Mouse (Mus musculus) heart, embryonic 14.5 days (tissue): ENCODE results near the gene Per1. TPM values are rescaled to one million over a fixed set of nuclear protein-coding genes. Genes with fewer than 3 reads are reported as not detected.

Experiments used
- ATAC-seq: fragments of 200-750 bp; cut with Nextera tagmentation; 2 replicates; pipeline ENCODE4 v1.8.0; 2017; ENCODE audit warnings: low read depth, moderate TSS enrichment; ENCODE audit not compliant: insufficient number of reproducible peaks, insufficient read depth, low FRiP score
- H3K27ac ChIP-seq, 2 experiments: fragments of 200-500 bp in 1 of 2; fragments of 300-500 bp in 1 of 2; sonication (generic) in 1 of 2; replicated peaks in 1 of 2; 2 replicates each; pipeline ENCODE4 v1.5.1; 2012 to 2014; ENCODE audit warnings: low read depth in 2 of 2, low read length in 2 of 2, control low read depth in 1 of 2, mild to moderate bottlenecking in 1 of 2, mixed read lengths in 1 of 2; ENCODE audit not compliant: control insufficient read depth in 1 of 2, insufficient read depth in 1 of 2
- H3K27me3 ChIP-seq: fragments of 300-500 bp; sonication (generic); 2 replicates; pipeline ENCODE4 v1.6.1; 2014; ENCODE audit warnings: mild to moderate bottlenecking, low read length, control low read depth; ENCODE audit not compliant: control insufficient read depth, insufficient read depth
- H3K36me3 ChIP-seq: fragments of 300-500 bp; sonication (generic); 2 replicates; pipeline ENCODE4 v1.6.1; 2014; ENCODE audit warnings: mild to moderate bottlenecking, control low read depth, low read length, mixed read lengths; ENCODE audit not compliant: control insufficient read depth, insufficient read depth
- H3K4me1 ChIP-seq, 2 experiments: fragments of 200-500 bp in 1 of 2; fragments of 300-500 bp in 1 of 2; sonication (generic) in 1 of 2; 2 replicates each; pipeline ENCODE4 v1.6.1; 2012 to 2014; ENCODE audit warnings: low read length in 2 of 2, control low read depth in 1 of 2, mixed read lengths in 1 of 2; ENCODE audit not compliant: control insufficient read depth in 2 of 2, insufficient read depth in 2 of 2
- H3K4me2 ChIP-seq: fragments of 300-500 bp; sonication (generic); 2 replicates; pipeline ENCODE4 v1.6.1; 2014; ENCODE audit warnings: mild to moderate bottlenecking, low read length
- H3K4me3 ChIP-seq, 2 experiments: fragments of 200-500 bp in 1 of 2; fragments of 300-500 bp in 1 of 2; sonication (generic) in 1 of 2; 2 replicates each; pipeline ENCODE4 v1.5.1; 2012 to 2014; ENCODE audit warnings: low read length in 2 of 2, mild to moderate bottlenecking in 2 of 2, control low read depth in 1 of 2, low read depth in 1 of 2, moderate library complexity in 1 of 2; ENCODE audit not compliant: control insufficient read depth in 1 of 2, insufficient read depth in 1 of 2
- H3K9ac ChIP-seq: fragments of 300-500 bp; sonication (generic); 2 replicates; pipeline ENCODE4 v1.6.1; 2014; ENCODE audit warnings: mild to moderate bottlenecking, low read length
- H3K9me3 ChIP-seq: fragments of 300-500 bp; sonication (generic); 2 replicates; pipeline ENCODE4 v1.6.1; 2016; ENCODE audit warnings: low read length, control low read depth; ENCODE audit not compliant: control insufficient read depth
- WGBS: fragments of 180-500 bp; shearing (Covaris S2); extraction: QIAGEN DNeasy Blood & Tissue Kit; methylation state at CpG from one replicate; pipeline ENCODE4 v1.1.7; 2014; 5-methylcytosine and 5-hydroxymethylcytosine counted together
- polyA plus RNA-seq: library from polyadenylated mRNA; unstranded; fragments of >200 nt; fragmentation: Nextera tagmentation; extraction: Ambion mirVana; gene quantifications from 2 replicates; pipeline ENCODE4 v1.2.1, GENCODE M21; 2014

Gene Per1
- polyA plus RNA-seq, 1 experiment from 2014 or later = 16.0 TPM

- Histone ChIP-seq H3K4me2 (peak overlapping the region; percentile 93), H3K4me1 (peaks cover 29 to 45% of the 10 kb centered on the region in 2 experiments)
Observed at GRCm38 (mm10) chr11:69096987-69097900, 2.2 kb downstream of the Per1 start.

GRCm38 (mm10) chr11:69098039-69098761, 3.2 kb downstream of the Per1 start:
- Histone ChIP-seq H3K27me3 (no peaks in the 10 kb centered on the region), H3K4me2 (peak overlapping the region; percentile 93), H3K4me1 (peaks cover 29 to 45% of the 10 kb centered on the region in 2 experiments), H3K27ac (peak overlapping the region; percentile 89 to 99), H3K36me3 (peaks cover 29% of the 10 kb centered on the region), H3K9me3 (no peaks in the 10 kb centered on the region), H3K4me3 (peak overlapping the region; percentile 53 to 57; a peak in 3 of 4 replicates), H3K9ac (peak overlapping the region; percentile 88)
- no peak for ATAC-seq
- 18% methylated on average over 8 of the region's 8 CpGs for WGBS

More at GRCm38 (mm10) chr11:69096987-69097900, 2.2 kb downstream of the Per1 start:
- Histone ChIP-seq H3K9me3 (no peaks in the 10 kb centered on the region), H3K27ac (peak overlapping the region; percentile 89 to 99), H3K36me3 (peaks cover 24% of the 10 kb centered on the region), H3K27me3 (no peaks in the 10 kb centered on the region), H3K4me3 (peak overlapping the region; percentile 39 to 65), H3K9ac (peak overlapping the region; percentile 88)
- peak; percentile 69 for ATAC-seq
- WGBS = 2% methylated on average over 29 of the region's 29 CpGs

GRCm38 (mm10) chr11:69098762-69099091, 3.7 kb downstream of the Per1 start:
- ATAC-seq = peak; percentile 5
- under 1% methylated on average over 19 of the region's 19 CpGs for WGBS
- peak overlapping the region; percentile 89 to 99 for H3K27ac ChIP-seq
- no peaks in the 10 kb centered on the region for H3K27me3 ChIP-seq
- H3K4me1 ChIP-seq = peaks cover 29 to 45% of the 10 kb centered on the region in 2 experiments
- H3K4me3 ChIP-seq = peak overlapping the region; percentile 53 to 57
- peak overlapping the region; percentile 88 for H3K9ac ChIP-seq
- H3K9me3 ChIP-seq = no peaks in the 10 kb centered on the region
- H3K36me3 ChIP-seq = peaks cover 34% of the 10 kb centered on the region
- peak overlapping the region; percentile 93 for H3K4me2 ChIP-seq

- peak overlapping the region; percentile 53 to 57 for H3K4me3 ChIP-seq
- H3K4me2 ChIP-seq = peak overlapping the region; percentile 93
- H3K9ac ChIP-seq = peak overlapping the region; percentile 88
- H3K27me3 ChIP-seq = no peaks in the 10 kb centered on the region
- no peaks in the 10 kb centered on the region for H3K9me3 ChIP-seq
- H3K36me3 ChIP-seq = peaks cover 40% of the 10 kb centered on the region
- 2% methylated on average over 22 of the region's 22 CpGs for WGBS
- H3K27ac ChIP-seq = peak overlapping the region; percentile 89 to 99
- no peak for ATAC-seq
- H3K4me1 ChIP-seq = peaks cover 29 to 43% of the 10 kb centered on the region in 2 experiments
Observed at GRCm38 (mm10) chr11:69099177-69099914, 4.3 kb downstream of the Per1 start.

GRCm38 (mm10) chr11:69099915-69100345, 4.9 kb downstream of the Per1 start:
- WGBS = under 1% methylated on average over 23 of the region's 23 CpGs
- Histone ChIP-seq H3K36me3 (peaks cover 46% of the 10 kb centered on the region), H3K4me3 (peak overlapping the region; percentile 53 to 57), H3K4me1 (peaks cover 29 to 40% of the 10 kb centered on the region in 2 experiments), H3K27ac (peak overlapping the region; percentile 89 to 99), H3K9me3 (no peaks in the 10 kb centered on the region), H3K4me2 (peak overlapping the region; percentile 93), H3K9ac (peak overlapping the region; percentile 88), H3K27me3 (no peaks in the 10 kb centered on the region)
- ATAC-seq = peak; percentile 27

- H3K27ac ChIP-seq = peak overlapping the region; percentile 79 to 99
- 86% methylated on average over 20 of the region's 20 CpGs for WGBS
- H3K27me3 ChIP-seq = no peaks in the 10 kb centered on the region
- no peaks in the 10 kb centered on the region for H3K9me3 ChIP-seq
- H3K36me3 ChIP-seq = peaks cover 55% of the 10 kb centered on the region
- peaks cover 29 to 40% of the 10 kb centered on the region in 2 experiments for H3K4me1 ChIP-seq
- ATAC-seq = no peak
- peak overlapping the region in 1 of 2 experiments; percentile 53; a peak in 2 of 4 replicates for H3K4me3 ChIP-seq
- peak overlapping the region; percentile 93 for H3K4me2 ChIP-seq
- peak overlapping the region; percentile 70 for H3K9ac ChIP-seq
Observed at GRCm38 (mm10) chr11:69100639-69101360, 5.8 kb downstream of the Per1 start.
